Mouse (Mus musculus) kidney, adult 2 months (tissue): ENCODE data around the gene Arpc5. TPM values are rescaled to one million over a fixed set of nuclear protein-coding genes. Genes with fewer than 3 reads are reported as not detected.
A peak's percentile ranks its signal among the peaks of the same experiment; 100 is the strongest.

Experiments
- DNase-seq: peaks from one replicate; pipeline ENCODE4 v3.0.0; 2021
- H3K27ac ChIP-seq: fragments of 200-500 bp; 2 replicates; pipeline ENCODE4 v1.5.1; 2012; ENCODE audit warnings: low read depth, low read length, control low read depth, inconsistent platforms; ENCODE audit not compliant: insufficient read depth
- H3K27me3 ChIP-seq: fragments of 200-500 bp; replicated peaks from 2 replicates; pipeline ENCODE4 v1.6.1; 2012; ENCODE audit warnings: mild to moderate bottlenecking, moderate library complexity, low read length, inconsistent platforms; ENCODE audit not compliant: control insufficient read depth, insufficient read depth
- H3K36me3 ChIP-seq: fragments of 200-500 bp; 2 replicates; pipeline ENCODE4 v1.6.1; 2012; ENCODE audit warnings: mild to moderate bottlenecking, moderate library complexity, low read length, inconsistent platforms; ENCODE audit not compliant: control insufficient read depth, insufficient read depth
- H3K4me1 ChIP-seq: fragments of 200-500 bp; 2 replicates; pipeline ENCODE4 v1.6.1; 2011; ENCODE audit warnings: low read length; ENCODE audit not compliant: control insufficient read depth, insufficient read depth
- H3K4me3 ChIP-seq: fragments of 200-500 bp; 2 replicates; pipeline ENCODE4 v1.5.1; 2011; ENCODE audit warnings: mild to moderate bottlenecking, low read depth, low read length, control low read depth; ENCODE audit not compliant: insufficient read depth
- CTCF ChIP-seq: fragments of 200-500 bp; conservative IDR thresholded peaks from 2 replicates; pipeline ENCODE4 v1.5.1; 2011; ENCODE audit warnings: low read depth, mild to moderate bottlenecking, control low read depth, low read length, moderate library complexity, mixed read lengths; ENCODE audit not compliant: insufficient read depth, insufficient read length
- POLR2A ChIP-seq: fragments of 200-500 bp; IDR thresholded peaks from one replicate; pipeline ENCODE4 v1.6.1; 2011; ENCODE audit warnings: low read depth, low read length, control low read depth
- WGBS: fragments of 180-500 bp; shearing (Covaris S2); methylation state at CpG from one replicate; pipeline ENCODE4 v1.1.7; 2018; 5-methylcytosine and 5-hydroxymethylcytosine counted together
- polyA plus RNA-seq: library from polyadenylated mRNA; depleted of rRNA; stranded (reverse); fragments of >200 nt; gene quantifications from 2 replicates; pipeline ENCODE4 v1.2.3, GENCODE M21; 2012

Arpc5 gene
- polyA plus RNA-seq, 1 experiment: 67.4 TPM

DNA sequence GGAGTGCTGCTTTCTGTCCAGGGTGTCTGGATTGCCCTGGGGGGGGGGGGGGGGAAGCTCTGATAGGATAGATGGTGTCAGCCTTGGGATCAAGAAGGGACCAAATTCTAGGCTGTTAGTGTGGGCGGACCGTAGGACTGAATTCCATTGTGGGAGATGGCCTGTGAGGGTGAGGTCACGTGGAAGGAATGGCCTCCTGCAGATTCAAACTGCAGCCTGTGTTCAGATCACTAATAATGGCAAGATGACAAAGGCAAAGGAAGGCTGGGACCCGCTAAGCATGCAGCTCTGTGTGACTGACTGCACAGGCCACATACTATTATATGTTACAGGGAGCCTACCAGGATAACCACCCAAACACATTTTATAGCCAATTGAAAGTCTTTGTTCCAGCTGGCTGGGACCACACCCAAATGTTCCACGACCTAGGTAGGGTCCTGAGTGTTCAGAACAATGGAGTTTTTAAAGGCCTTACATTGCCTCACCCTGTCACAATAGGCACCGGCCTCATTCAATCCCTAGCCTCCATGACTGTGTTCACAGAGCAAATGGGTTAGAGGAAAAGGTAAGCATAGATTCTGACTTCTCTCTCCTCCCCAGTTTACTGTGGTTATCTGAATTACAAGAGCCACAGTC lies 27.3 kb downstream of the Arpc5 start:
- TF ChIP-seq POLR2A (no peak), CTCF (no peak)
- Histone ChIP-seq H3K4me3 (no peak overlapping the region), H3K27me3 (no peaks in the 10 kb centered on the region), H3K4me1 (no peaks in the 10 kb centered on the region), H3K27ac (no peak overlapping the region), H3K36me3 (no peaks in the 10 kb centered on the region)
- DNase-seq: no peak
- 80% methylated on average over 6 of the region's 6 CpGs for WGBS

DNA sequence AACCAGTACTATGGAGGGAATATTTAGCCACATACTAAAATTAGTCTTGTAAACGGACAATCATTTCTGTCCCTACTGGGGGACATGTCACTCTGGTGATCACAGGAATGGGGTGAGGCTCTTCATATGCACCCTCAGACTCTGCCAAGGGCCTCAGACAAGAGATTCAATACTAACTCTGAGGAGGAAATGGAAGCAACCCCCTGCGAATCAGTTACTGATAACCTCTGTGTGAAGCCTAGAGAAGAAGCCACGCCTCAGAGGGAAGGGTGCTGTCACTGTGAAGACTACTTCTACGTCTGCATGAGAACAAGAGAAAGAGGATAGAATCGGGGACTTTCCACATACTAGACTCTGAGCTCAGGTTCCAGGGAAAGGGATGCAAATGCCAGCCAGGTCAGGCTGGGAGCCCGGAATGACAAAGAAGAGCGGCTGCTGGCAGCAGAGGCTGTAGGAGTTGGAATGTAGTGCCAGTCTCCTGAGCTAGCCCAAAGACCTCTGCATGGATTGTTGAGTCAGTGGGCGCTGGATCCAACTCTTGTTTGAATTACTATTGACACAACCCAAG lies 29.4 kb downstream of the Arpc5 start:
- DNase-seq: no peak
- no peaks in the 10 kb centered on the region for H3K27me3 ChIP-seq
- H3K27ac ChIP-seq: no peak overlapping the region
- TF ChIP-seq POLR2A: no peak
- TF ChIP-seq CTCF: no peak
- 78% methylated on average over 8 of the region's 8 CpGs for WGBS
- no peaks in the 10 kb centered on the region for H3K36me3 ChIP-seq
- no peaks in the 10 kb centered on the region for H3K4me1 ChIP-seq
- H3K4me3 ChIP-seq: no peak overlapping the region

GRCm38 (mm10) chr1:152796683-152797263 lies 30.4 kb downstream of the Arpc5 start:
- Histone ChIP-seq H3K4me1 (no peaks in the 10 kb centered on the region), H3K27me3 (no peaks in the 10 kb centered on the region), H3K36me3 (no peaks in the 10 kb centered on the region), H3K27ac (no peak overlapping the region), H3K4me3 (no peak overlapping the region)
- WGBS: 80% methylated on average over 8 of the region's 8 CpGs
- no peak for TF ChIP-seq POLR2A
- no peak for TF ChIP-seq CTCF
- DNase-seq: no peak

GRCm38 (mm10) chr1:152798125-152798524 lies 31.8 kb downstream of the Arpc5 start:
- whole genome bisulfite sequencing: 65% methylated on average over 9 of the region's 9 CpGs
- H3K36me3 ChIP-seq: no peaks in the 10 kb centered on the region
- no peaks in the 10 kb centered on the region for H3K4me1 ChIP-seq
- peak; percentile 47 for DNase-seq
- TF ChIP-seq POLR2A: no peak
- no peak for TF ChIP-seq CTCF
- H3K27ac ChIP-seq: no peak overlapping the region
- H3K27me3 ChIP-seq: no peaks in the 10 kb centered on the region
- no peak overlapping the region for H3K4me3 ChIP-seq

GRCm38 (mm10) chr1:152799897-152800296 lies 33.6 kb downstream of the Arpc5 start, which contains the start of gene Ncf2:
Gene Ncf2, plus strand, starts transcription at chr1:152800194.
- 35% methylated on average over 2 of the region's 2 CpGs for WGBS
- TF ChIP-seq CTCF (no peak), POLR2A (no peak)
- H3K27ac ChIP-seq: peak within 1 kb of the TSS; percentile 49
- H3K4me1 ChIP-seq: no peaks in the 10 kb centered on the region
- H3K27me3 ChIP-seq: no peaks in the 10 kb centered on the region
- peak within 1 kb of the TSS; percentile 17; the same call in 1 of the 2 replicates for H3K4me3 ChIP-seq
- DNase-seq: peak; percentile 28
- H3K36me3 ChIP-seq: no peaks in the 10 kb centered on the region

- no peak for DNase-seq
- Histone ChIP-seq H3K36me3 (no peaks in the 10 kb centered on the region), H3K4me3 (peak overlapping the region; percentile 17; the same call in 1 of the 2 replicates), H3K27ac (no peak overlapping the region), H3K27me3 (no peaks in the 10 kb centered on the region), H3K4me1 (no peaks in the 10 kb centered on the region)
- WGBS: 74% methylated on average over 13 of the region's 13 CpGs
- TF ChIP-seq CTCF: no peak
- TF ChIP-seq POLR2A: no peak
Measured at GRCm38 (mm10) chr1:152800633-152801176, 34.4 kb downstream of the Arpc5 start.

DNA sequence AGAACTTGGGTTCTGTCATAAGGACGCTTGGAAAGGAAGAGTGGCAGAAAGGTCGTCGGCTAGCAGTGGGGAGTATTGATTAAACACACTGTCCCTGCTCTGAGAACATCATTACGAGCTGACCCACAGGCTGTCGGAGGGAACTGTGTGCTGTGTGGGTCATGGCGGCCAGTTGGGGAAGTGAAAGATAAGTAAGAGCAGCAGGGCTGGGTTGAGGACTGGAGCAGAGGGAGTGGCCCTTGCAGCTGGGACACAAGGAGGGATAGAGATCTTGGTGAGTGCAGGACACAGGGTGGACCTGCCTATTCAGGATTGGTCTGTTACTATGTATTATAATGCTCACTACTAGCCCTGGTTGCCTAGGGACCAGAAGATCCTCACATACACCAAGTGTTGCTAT lies 38.6 kb downstream of the Arpc5 start:
- Histone ChIP-seq H3K36me3 (no peaks in the 10 kb centered on the region), H3K27ac (no peak overlapping the region), H3K4me1 (no peaks in the 10 kb centered on the region), H3K27me3 (no peaks in the 10 kb centered on the region), H3K4me3 (no peak overlapping the region)
- WGBS: 84% methylated on average over 6 of the region's 6 CpGs
- TF ChIP-seq POLR2A: no peak
- no peak for TF ChIP-seq CTCF
- DNase-seq: no peak
